Mouse (Mus musculus) cerebellum, postnatal 4 days (tissue): ENCODE results near the gene Gm17490.
"Not testable (repeated sequence)": the region's sequence is repeated elsewhere in the genome, so short reads cannot be mapped to it uniquely, and the experiment has no call there.

Source experiments
- DNase-seq, 2 experiments: peaks; one replicate each; pipeline ENCODE4 v3.0.0; 2022; ENCODE audit warnings: low spot score in 2 of 2, mixed read lengths in 1 of 2

The Gm17490 gene

DNA sequence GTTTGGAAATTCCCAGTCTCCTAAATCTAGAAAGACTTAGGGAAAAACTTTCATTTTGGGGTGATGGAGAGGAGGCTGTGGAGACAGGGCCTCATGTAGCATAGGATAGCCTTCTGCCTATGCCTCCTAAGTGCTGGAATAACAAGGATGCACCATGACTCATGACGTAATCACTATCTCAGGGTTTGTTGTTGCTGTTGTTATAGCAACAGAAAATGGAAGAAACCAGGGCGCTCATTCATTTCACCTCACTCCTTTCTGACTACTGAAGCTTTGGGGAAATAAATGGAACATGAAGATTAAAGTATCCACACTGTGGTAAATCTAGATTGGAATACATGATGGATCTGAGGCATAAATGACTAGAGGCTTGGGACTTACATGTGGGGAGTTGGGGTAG, 2.3 kb downstream of the Gm17490 start:
- no peak for DNase-seq

DNA sequence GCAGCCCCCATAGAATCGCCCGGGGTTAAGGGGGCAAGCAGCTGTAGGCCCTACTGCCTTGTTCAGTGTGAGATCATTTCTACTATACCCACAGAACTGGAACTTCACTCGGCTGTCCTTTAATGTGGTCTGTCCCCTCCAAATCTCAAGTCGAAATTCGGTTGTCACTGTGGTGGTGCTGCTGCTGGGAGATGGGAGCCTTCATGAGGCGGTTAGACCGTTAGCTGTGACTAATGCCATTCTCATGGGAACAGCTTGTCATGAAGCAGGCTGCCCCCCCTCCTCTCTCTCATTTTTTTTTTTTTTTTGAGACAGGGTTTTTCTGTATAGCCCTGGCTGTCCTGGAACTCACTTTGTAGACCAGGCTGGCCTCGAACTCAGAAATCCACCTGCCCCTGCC, 2.9 kb downstream of the Gm17490 start:
- DNase-seq: no peak

GRCm38 (mm10) chr2:11619598-11619997, 6.5 kb downstream of the Gm17490 start:
- DNase-seq: no peak

GRCm38 (mm10) chr2:11616846-11617245, 9.2 kb downstream of the Gm17490 start:
- DNase-seq: no peak

DNA sequence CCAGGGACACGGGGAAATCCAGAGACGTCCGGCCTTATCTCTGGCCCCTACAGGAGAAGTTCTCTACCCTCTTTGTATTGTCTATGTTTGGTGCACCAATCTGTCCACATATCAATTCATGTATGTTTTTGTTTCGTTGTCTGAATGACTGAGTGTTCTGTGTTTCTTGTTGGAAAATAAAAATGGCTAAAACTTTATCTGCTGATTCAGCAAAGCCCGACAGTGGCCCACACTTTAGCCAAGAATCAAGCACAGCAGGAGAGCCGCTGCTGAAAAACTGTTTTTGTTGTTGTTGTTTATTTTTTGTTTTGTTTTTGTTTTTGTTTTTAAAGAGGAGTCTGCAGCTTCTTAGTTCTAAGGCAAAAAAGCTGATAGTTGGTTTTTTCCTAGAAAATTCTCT, 13.1 kb downstream of the Gm17490 start:
- DNase-seq: not testable (repeated sequence)

DNA sequence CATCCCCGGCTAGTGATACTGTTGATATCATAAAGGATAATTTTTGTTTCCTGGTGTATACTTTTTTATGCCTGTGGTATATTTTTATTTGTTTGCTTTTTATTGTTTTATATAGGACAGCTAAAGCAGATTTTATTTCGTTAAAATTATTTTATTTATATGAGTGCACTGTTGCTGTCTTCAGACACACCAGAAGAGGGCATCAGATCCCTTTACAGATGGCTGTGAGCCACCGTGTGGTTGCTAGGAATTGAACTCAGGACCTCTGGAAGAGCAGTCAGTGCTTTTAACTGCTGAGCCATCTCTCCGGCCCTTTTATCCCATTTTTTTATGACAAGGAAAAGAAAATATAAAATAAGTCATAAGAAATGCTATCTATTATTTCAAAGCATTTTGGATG, 19.3 kb downstream of the Gm17490 start:
- not testable (repeated sequence) for DNase-seq

- no peak for DNase-seq
Observed at GRCm38 (mm10) chr2:11604911-11605310, 21.2 kb downstream of the Gm17490 start.

GRCm38 (mm10) chr2:11604053-11604452, 22.0 kb downstream of the Gm17490 start, which contains the start of gene Rbm17:
Gene Rbm17 (minus strand): TSS chr2:11604153.
- no peak for DNase-seq

DNA sequence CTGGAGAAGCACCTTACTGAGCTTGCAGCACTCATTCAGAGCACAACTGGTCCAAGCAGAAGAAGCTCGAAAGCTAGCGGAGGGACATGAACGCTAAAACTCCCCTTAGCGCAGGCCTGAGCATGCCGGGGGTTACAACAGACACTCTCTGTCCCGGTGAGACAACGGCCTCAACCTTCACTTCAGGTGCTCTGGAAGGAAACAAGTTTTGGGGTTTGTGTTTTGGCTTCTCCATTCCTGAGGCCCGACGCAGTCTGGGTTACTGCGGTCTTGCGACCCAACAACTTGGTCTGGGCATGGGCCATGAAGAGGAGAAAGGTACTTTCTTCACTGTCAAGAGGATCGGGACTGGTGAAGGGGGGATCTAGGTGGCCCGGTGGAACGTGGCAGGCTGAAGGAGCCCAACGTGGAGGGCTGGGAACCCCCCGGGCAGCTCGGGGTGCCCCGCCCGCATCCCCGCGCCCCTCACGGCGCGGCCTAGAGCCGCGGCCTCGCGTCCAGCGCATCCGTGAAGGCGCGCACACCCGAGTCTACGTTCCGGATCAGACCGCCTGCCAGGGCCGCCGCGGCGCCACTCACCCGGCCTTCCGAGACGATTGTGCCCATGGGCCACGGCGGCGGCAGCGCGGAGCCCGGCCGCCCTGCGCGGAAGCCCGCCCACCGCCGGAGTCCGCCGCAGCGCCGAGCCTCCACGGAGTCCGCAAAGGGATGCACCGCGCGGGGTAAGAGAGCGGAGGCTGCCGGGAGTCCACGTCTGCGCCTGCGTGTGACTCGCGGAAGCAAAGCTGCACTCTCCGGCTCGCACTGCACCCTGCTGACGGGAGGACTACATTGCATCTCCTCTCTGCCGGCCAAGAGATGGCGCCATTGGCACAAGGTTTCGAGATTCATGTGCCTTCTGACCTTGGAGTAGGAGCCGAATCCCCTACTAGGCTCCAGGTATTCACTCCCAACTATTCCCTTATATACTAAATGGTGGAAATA, 23.3 kb downstream of the Gm17490 start:
- peak; percentile 89 to 96 for DNase-seq

DNA sequence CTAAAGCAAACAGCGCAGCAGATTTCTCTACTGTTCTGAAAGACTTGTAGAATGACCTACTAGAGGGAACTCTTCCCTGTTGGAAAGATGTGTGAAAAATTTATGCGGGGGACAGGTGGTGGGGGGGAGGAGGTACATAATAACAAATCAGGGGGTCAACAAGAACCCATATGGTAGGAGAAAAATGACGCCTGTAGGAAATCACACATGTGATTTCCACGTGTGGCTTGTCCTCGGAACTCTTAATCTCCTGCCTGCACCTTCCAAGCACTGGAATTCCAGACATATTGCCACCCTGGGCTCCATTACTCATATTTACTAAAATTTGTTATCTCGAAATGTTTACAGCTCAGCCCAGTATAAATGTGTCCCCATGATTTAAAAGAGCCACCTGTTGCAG, 24.3 kb downstream of the Gm17490 start:
- no peak for DNase-seq

- DNase-seq: no peak
Observed at GRCm38 (mm10) chr2:11597906-11598305, 28.2 kb downstream of the Gm17490 start.

- no peak for DNase-seq
Observed at GRCm38 (mm10) chr2:11596690-11597089, 29.4 kb downstream of the Gm17490 start.

GRCm38 (mm10) chr2:11587996-11588395, 38.1 kb downstream of the Gm17490 start:
- no peak for DNase-seq

- DNase-seq: no peak
Observed at GRCm38 (mm10) chr2:11579399-11579798, 46.7 kb downstream of the Gm17490 start.

DNA sequence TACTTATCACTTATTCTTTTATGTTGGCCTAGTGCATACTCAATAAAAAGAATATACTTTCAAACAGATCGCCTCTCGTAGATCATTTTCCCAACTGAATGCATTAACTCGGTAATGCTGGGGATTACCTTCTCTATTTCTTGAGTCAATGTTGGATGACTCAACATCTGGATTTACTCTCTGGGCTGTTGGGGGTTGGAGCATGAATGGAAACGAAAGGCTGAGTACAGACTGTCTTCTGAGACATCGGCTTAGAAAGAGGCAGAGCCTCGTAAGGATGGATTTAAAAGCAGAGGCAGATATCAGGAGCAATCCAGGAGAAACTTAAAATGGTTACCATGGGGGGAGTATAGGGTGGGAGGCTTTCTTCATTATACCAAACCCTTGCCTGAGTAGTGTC, 47.9 kb downstream of the Gm17490 start:
- no peak for DNase-seq
